Mouse (Mus musculus): ENCODE measurements around the gene Tmprss12. TPM values are rescaled to one million over a fixed set of nuclear protein-coding genes. Genes with fewer than 3 reads are reported as not detected.

The Tmprss12 gene
- polyA plus RNA-seq (2015; fragmentation: Nextera tagmentation; extraction: Ambion mirVana): not detected in 2 replicates

DNA sequence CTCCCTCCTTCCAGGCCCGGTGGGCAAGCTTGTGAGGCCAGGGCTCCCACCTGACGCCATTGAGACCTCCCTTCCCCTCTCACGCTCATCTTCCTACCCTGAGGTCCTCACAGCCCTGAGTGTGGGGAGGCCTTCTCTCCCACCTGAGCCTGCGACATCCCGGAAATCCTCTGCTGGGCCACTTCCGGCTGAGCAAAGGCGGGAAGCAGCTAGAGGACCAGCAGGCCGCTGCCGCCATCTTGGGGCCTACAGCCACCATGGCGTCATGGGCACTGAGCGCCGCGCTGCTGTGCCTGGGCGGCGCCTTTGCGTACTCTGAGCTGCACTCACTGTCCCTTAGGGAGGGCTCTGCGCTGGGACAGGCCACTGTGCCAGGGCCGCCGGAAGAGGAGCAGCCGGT is at the start of gene Tmprss12:
Tmprss12 (plus strand) TSS at position 212 of the 400 bp plus-strand sequence.
- H3K4me2 ChIP-seq: no peak within 1 kb of the TSS
- H3K4me3 ChIP-seq: no peak within 1 kb of the TSS
- no peaks in the 10 kb centered on the region for H3K27me3 ChIP-seq
- H3K36me3 ChIP-seq: no peaks in the 10 kb centered on the region
- ATAC-seq (ENCODE audit: low read depth): no peak
- no peak within 1 kb of the TSS for H3K27ac ChIP-seq (replicated peaks)
- no peaks in the 10 kb centered on the region for H3K4me1 ChIP-seq (replicated peaks)
- WGBS: 96% methylated on average over 20 of the region's 20 CpGs
- H3K9ac ChIP-seq: no peak within 1 kb of the TSS
- no peaks in the 10 kb centered on the region for H3K9me3 ChIP-seq

DNA sequence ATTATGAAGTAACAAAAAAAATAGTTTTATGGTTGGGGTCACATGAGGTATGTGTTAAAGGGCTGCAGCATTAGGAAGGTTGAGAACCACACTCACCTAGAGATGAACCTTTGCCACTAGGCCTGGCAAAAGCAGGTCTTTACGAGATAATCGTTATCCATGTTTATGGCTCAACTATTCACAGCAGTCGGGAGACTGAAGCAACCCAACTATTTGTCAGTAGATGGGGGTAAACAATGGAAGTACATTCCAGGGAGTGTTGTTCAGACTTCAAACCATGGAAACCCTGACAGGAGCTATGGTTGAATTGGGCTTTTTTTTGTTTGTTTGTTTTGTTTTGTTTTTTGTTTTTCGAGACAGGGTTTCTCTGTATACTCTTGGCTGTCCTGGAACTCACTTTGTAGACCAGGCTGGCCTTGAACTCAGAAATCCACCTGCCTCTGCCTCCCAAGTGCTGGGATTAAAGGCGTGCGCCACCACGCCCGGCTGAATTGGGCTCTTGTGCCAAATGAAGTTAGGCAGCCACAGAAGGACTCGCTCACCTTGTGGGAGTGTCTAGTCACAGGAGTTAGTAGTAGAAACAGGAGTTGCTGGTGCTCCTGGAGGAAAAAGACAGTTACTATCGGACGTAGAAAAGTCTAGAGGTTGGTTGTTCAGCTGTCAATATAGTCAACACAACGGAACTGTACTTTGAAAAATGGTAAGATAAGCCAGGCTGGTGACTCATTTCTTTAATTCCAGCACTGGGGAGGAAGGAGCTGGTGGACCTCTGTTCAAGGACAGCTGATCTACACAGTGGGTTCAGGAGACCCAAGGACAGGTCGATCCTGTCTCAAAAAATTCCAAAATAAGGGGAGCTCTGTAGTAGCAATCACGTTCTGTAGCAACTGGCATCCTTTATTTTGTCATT is 48.8 kb upstream of the Tmprss12 start:
- no peak for ATAC-seq (ENCODE audit: low read depth)
- H3K27me3 ChIP-seq: no peaks in the 10 kb centered on the region
- H3K36me3 ChIP-seq: peaks cover 31% of the 10 kb centered on the region
- no peak overlapping the region for H3K4me3 ChIP-seq
- WGBS: 77% methylated on average over 14 of the region's 14 CpGs
- H3K9me3 ChIP-seq: no peaks in the 10 kb centered on the region
- H3K4me2 ChIP-seq: no peak overlapping the region
- H3K27ac ChIP-seq (replicated peaks): no peak overlapping the region
- H3K9ac ChIP-seq: no peak overlapping the region
- peaks cover 28% of the 10 kb centered on the region for H3K4me1 ChIP-seq (replicated peaks)

DNA sequence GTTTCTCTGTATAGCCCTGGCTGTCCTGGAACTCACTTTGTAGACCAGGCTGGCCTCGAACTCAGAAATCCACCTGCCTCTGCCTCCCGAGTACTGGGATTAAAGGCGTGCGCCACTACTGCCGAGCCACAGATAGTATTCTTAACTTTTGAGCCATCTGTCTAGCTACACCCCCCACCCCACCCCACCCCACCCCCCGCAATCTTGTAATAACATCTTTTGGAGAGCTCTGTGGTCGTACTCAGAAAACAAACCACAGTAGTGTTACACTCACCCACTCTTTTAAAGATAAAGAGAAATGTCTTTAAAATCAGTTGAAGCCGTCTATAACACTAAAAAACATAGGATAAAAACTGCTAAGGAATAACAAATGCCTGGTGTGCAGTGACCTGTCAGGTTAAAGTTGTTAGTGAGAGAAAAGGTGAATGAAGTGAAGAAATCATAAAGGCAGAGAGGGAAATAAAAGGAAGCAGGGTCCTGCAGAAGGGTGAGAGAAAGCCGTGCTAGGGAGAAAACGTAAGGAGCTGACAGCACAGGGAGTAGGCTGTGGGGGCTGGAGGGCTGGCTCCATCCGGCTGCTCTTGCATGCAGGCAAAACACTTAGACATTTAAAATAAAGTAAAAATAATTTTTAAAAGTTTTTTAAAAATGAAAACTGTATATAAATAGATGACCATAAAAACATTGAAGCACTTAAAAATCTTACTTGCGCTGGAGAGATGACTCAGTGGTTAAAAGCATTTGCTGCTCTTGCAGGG is 45.2 kb upstream of the Tmprss12 start:
- no peak for ATAC-seq (ENCODE audit: low read depth)
- Histone ChIP-seq H3K4me1 (replicated peaks) (peaks cover 8% of the 10 kb centered on the region; the same call in 1 of the 2 replicates), H3K27me3 (no peaks in the 10 kb centered on the region), H3K4me2 (no peak overlapping the region), H3K4me3 (no peak overlapping the region), H3K27ac (replicated peaks) (no peak overlapping the region), H3K9me3 (no peaks in the 10 kb centered on the region), H3K9ac (no peak overlapping the region), H3K36me3 (peaks cover 60% of the 10 kb centered on the region)
- 91% methylated on average over 12 of the region's 12 CpGs for WGBS

DNA sequence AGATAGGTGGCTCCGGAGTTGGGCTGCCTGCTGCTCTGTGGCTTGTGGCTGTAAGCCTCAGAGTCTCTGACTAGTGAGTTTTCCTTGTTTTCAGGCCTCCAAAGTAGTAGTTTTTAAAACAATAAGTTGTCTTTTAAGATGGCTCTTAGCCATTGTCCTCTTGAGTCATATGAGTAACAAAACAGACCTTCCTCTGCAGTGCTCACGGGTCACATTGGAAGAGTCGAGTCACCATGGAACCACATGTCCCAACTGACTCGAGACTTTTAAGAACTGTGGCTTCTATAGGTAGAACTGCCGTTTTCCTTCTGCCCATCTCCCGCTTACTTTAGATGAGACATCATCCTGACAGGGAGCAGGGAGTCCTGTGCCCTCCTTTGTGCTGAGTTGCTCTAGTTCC is 43.7 kb upstream of the Tmprss12 start:
- Histone ChIP-seq H3K27me3 (no peaks in the 10 kb centered on the region), H3K36me3 (peaks cover 71% of the 10 kb centered on the region), H3K4me1 (replicated peaks) (no peaks in the 10 kb centered on the region), H3K4me3 (no peak overlapping the region), H3K4me2 (no peak overlapping the region), H3K9ac (no peak overlapping the region), H3K9me3 (no peaks in the 10 kb centered on the region), H3K27ac (replicated peaks) (no peak overlapping the region)
- 94% methylated on average over 6 of the region's 6 CpGs for WGBS
- no peak for ATAC-seq (ENCODE audit: low read depth)

DNA sequence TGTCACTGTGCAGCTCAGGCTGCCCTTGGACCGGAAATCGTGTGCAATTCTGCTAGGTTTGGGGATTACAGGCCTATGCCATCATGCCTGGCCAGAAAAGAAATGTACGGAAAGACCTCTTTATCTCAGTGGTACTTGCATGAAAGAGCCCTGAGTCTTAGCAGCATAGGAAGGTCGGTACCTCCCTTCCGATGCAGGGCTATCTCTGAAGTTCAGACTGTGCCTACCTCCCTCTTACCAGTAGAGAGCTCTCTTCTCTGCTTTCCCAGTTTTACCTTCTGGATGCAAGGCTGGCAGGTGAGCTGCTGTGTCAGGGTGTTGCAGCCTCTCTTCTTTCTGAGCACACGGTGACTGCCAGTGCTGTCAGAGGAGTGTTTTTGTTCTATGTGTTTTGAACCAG is 38.9 kb upstream of the Tmprss12 start:
- no peaks in the 10 kb centered on the region for H3K4me1 ChIP-seq (replicated peaks)
- H3K27me3 ChIP-seq: no peaks in the 10 kb centered on the region
- no peak overlapping the region for H3K9ac ChIP-seq
- no peak for ATAC-seq (ENCODE audit: low read depth)
- no peak overlapping the region for H3K4me3 ChIP-seq
- H3K4me2 ChIP-seq: no peak overlapping the region
- H3K27ac ChIP-seq (replicated peaks): no peak overlapping the region
- WGBS: 91% methylated on average over 6 of the region's 6 CpGs
- peaks cover 84% of the 10 kb centered on the region for H3K36me3 ChIP-seq
- H3K9me3 ChIP-seq: no peaks in the 10 kb centered on the region

DNA sequence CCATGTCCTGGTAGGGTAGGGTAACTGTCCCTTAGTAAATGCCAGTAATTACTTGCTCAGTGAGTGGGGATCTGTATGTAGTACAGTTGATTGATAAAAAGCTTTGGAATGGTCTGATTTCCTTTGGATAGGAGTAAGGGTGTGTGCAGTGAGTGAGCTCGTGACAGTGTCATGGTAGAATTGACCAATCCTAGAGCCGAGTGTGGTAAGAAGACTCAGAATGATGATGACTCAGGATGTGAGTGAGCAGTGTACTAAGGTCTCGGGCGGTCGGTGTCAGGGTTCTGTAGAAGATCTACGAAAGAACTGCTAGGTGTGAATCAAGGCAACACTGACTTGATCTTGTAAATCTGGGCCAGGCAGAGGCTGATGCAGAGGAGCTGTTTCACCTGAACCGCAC is 34.7 kb upstream of the Tmprss12 start:
- Histone ChIP-seq H3K27me3 (no peaks in the 10 kb centered on the region), H3K4me1 (replicated peaks) (no peaks in the 10 kb centered on the region), H3K9ac (no peak overlapping the region), H3K36me3 (peaks cover 90% of the 10 kb centered on the region), H3K9me3 (no peaks in the 10 kb centered on the region), H3K4me3 (no peak overlapping the region), H3K27ac (replicated peaks) (no peak overlapping the region), H3K4me2 (no peak overlapping the region)
- 94% methylated on average over 7 of the region's 7 CpGs for WGBS
- no peak for ATAC-seq (ENCODE audit: low read depth)

DNA sequence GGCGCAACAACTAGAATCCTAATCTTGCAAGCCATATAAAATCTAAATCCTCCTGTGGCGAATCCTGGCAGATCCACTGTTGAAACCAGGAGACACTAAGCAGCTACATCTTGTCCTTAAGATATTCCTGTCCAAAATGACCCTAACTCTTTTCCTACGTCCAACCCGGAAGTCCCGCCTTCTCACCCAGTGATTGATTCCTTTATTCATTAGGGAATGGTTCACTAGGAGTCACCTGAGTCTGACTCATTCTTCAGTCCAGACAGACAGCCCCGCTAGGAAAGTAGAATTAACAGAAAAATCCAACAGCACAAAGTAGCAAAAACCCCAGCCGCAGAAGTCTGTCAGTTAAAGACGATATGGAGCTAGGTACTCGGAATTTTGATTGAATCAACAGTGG is 33.3 kb upstream of the Tmprss12 start:
- no peak overlapping the region for H3K9ac ChIP-seq
- WGBS: 94% methylated on average over 9 of the region's 9 CpGs
- no peak overlapping the region for H3K4me3 ChIP-seq
- no peaks in the 10 kb centered on the region for H3K9me3 ChIP-seq
- H3K4me1 ChIP-seq (replicated peaks): no peaks in the 10 kb centered on the region
- no peak for ATAC-seq (ENCODE audit: low read depth)
- H3K27me3 ChIP-seq: no peaks in the 10 kb centered on the region
- H3K27ac ChIP-seq (replicated peaks): no peak overlapping the region
- H3K4me2 ChIP-seq: no peak overlapping the region
- peaks cover 97% of the 10 kb centered on the region for H3K36me3 ChIP-seq

DNA sequence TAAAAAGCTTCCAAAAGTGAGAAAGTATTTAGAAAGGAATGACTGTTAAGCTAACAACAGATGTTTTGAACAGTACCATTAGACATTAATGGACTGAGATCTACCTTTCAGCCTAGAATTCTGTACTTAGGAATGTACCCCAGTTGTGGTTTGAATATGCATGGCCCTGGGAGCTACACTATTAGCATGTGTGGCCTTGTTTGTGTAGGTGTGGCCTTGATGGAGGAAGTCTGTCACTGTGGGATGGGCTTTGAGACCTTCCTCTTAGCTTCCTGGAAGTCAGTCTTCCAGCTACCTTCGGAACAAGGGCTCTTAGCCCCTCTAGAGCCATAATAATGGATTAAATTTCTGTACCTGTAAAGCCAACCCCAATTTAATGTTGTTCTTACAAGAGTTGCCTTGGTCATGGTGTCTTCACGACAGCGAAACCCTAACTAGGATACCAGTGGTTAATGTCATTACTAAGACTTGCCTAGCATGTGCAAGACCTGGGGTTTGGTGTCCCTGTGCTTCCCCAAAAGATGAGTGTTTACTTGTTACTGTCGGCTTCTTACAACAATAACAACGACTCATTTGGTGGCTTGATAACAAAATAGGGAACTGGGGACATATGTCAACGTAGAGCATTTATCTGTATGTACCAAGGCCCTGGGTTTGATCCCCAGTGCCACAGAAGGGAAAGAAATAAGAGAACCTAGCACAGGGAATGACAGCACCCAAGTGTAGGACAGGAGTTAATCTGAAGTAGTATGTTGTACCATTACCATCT is 31.8 kb upstream of the Tmprss12 start:
- no peak overlapping the region for H3K4me2 ChIP-seq
- no peak for ATAC-seq (ENCODE audit: low read depth)
- H3K9ac ChIP-seq: no peak overlapping the region
- H3K4me3 ChIP-seq: no peak overlapping the region
- no peaks in the 10 kb centered on the region for H3K4me1 ChIP-seq (replicated peaks)
- no peaks in the 10 kb centered on the region for H3K9me3 ChIP-seq
- no peaks in the 10 kb centered on the region for H3K27me3 ChIP-seq
- H3K27ac ChIP-seq (replicated peaks): no peak overlapping the region
- H3K36me3 ChIP-seq: peaks cover 97% of the 10 kb centered on the region
- 98% methylated on average over 6 of the region's 6 CpGs for WGBS

DNA sequence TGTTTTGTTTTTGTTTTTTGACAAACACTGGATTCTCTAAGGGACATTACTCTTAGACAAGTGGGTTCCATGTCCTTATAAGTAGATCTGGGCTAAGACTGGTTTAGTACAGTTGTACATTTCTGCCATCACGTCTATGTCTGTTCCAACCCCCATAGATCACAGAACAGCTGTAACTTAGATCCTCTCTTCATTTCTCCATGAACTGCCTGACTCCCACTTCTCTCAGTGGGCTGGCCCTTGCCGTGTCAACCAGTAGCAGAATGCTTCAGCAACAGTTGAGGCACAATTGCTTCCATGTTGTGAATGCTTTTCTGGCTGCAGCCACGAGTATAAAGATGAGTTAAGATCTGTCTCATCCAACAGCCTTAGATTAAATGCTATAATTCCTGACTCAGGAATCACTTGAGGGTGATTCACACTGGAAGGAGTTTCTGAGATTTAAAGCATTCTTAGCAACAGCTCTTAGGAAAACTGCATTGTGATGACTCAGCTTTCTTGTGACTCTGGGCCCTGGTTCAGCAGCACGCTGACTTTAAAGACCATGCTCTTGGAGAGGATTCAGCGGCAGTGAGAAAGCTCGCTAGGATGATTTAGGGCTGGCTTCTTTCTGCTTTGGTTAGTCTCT is 29.4 kb upstream of the Tmprss12 start:
- Histone ChIP-seq H3K4me2 (no peak overlapping the region), H3K4me3 (no peak overlapping the region), H3K4me1 (replicated peaks) (no peaks in the 10 kb centered on the region), H3K27me3 (no peaks in the 10 kb centered on the region), H3K36me3 (peaks cover 96% of the 10 kb centered on the region), H3K9ac (no peak overlapping the region), H3K9me3 (no peaks in the 10 kb centered on the region), H3K27ac (replicated peaks) (no peak overlapping the region)
- no peak for ATAC-seq (ENCODE audit: low read depth)
- 82% methylated on average over 6 of the region's 6 CpGs for WGBS

DNA sequence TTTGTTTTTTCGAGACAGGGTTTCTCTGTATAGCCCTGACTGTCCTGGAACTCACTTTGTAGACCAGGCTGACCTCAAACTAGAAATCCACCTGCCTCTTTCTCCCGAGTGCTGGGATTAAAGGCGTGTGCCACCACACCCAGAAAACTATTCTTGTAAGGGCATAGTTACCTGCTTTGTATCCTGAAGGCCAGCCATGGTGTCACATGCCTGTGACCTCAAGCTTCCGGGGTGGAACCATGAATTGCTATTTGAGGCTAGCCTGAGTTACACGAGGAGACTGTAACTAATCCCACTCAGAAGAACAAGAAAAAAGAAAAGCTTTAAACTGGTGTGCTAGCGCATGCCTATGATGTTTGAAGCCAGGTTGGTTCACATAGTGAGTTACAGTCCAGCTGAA is 24.3 kb upstream of the Tmprss12 start:
- H3K27ac ChIP-seq (replicated peaks): no peak overlapping the region
- H3K27me3 ChIP-seq: no peaks in the 10 kb centered on the region
- no peak for ATAC-seq (ENCODE audit: low read depth)
- no peak overlapping the region for H3K9ac ChIP-seq
- 92% methylated on average over 6 of the region's 6 CpGs for WGBS
- peaks cover 84% of the 10 kb centered on the region for H3K36me3 ChIP-seq
- no peak overlapping the region for H3K4me3 ChIP-seq
- no peak overlapping the region for H3K4me2 ChIP-seq
- H3K9me3 ChIP-seq: no peaks in the 10 kb centered on the region
- H3K4me1 ChIP-seq (replicated peaks): no peaks in the 10 kb centered on the region

DNA sequence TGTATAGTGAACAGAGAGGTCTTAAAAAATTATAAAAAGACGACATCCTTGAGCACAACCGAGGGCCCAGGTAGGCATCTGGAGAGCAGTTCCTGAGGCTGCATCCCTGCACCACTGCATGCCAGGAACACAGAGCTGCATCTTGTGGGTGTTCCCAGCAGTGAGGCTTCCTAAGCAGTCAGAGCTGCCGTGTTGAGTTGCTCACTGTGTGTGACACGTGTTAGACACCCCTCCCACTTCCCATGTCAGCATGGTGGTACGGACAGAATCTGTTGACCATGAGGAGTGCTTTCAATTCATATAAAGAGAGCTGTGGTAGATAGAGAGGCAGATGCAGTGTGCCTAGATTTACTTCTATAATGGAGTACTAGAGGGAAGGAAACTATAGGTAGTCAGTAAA is 23.3 kb upstream of the Tmprss12 start:
- Histone ChIP-seq H3K4me1 (replicated peaks) (no peaks in the 10 kb centered on the region), H3K36me3 (peaks cover 81% of the 10 kb centered on the region), H3K27me3 (no peaks in the 10 kb centered on the region), H3K4me3 (no peak overlapping the region), H3K27ac (replicated peaks) (no peak overlapping the region), H3K9me3 (no peaks in the 10 kb centered on the region), H3K9ac (no peak overlapping the region), H3K4me2 (no peak overlapping the region)
- WGBS: 93% methylated on average over 5 of the region's 5 CpGs
- ATAC-seq (ENCODE audit: low read depth): no peak

Measured in neural tube, embryonic 13.5 days (tissue).